Mouse (Mus musculus) large intestine, adult 2 months (tissue): ENCODE data around the gene Tac2. TPM values are rescaled to one million over a fixed set of nuclear protein-coding genes. Genes with fewer than 3 reads are reported as not detected.

Source experiments
- DNase-seq: peaks from one replicate; pipeline ENCODE4 v3.0.0-alpha.2; 2012; ENCODE audit warnings: low read depth, low spot score
- WGBS: fragments of 180-500 bp; shearing (Covaris S2); methylation state at CpG from one replicate; pipeline ENCODE4 v1.1.7; 2018; 5-methylcytosine and 5-hydroxymethylcytosine counted together
- polyA plus RNA-seq: library from polyadenylated mRNA; depleted of rRNA; stranded (reverse); fragments of >200 nt; gene quantifications from 2 replicates; pipeline ENCODE4 v1.2.3, GENCODE M21; 2012; rRNA removed

Tac2 gene
- polyA plus RNA-seq = 0.19 and 0.36 TPM in 2 replicates

DNA sequence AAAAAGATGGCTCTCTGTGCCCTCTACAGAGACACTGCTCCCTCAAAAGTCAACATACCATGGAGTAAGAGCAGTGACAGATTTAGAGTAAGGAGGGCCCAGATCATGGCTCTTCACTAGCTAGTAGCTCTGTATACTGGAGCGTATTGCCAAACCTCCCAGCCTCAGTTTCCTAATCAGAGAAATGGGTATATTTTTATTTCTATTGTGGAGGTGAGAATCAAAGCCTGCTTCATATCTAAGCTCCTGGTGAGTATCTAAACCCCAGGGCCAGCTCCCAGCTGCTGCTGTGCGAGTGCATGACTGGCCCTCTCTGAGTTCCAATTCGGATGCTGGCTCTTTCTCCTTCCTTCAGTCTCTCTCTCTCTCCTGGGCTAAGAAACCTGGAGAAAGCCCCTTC, at the start of gene Tac2:
Tac2 (plus strand) TSS at position 301 of the 400 bp plus-strand sequence.
- WGBS = 89% methylated on average over 3 of the region's 3 CpGs
- DNase-seq = no peak

GRCm38 (mm10) chr10:127674794-127675522, 49.3 kb upstream of the Tac2 start:
- no peak for DNase-seq
- WGBS = 50% methylated on average over 8 of the region's 8 CpGs

DNA sequence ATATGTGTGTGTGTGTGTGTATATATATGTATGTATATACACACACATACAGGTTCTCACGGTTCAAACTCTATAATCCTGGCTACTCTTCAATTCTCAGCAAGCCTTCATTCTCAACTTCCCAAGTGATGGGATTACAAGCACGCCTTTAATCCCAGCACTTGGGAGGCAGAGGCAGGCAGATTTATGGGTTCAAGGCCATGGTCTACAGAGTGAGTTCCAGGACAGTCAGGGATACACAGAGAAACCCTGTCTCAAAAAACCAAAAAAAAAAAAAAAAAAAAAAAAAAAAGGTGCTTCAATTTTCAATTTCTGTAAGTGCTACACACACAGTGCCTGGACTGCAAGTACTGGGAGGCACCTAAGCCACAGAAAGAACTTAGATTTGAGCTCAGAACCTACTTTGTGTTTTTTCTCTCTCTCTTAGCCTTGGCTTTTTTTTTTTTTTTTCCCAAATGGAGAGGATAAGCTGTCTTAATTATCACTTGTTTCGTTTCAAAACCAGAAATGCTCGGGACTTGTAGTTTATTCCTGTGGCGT, 48.3 kb upstream of the Tac2 start:
- WGBS = 35% methylated on average over 5 of the region's 5 CpGs

GRCm38 (mm10) chr10:127676691-127677548, 47.4 kb upstream of the Tac2 start:
- WGBS = under 1% methylated on average over 71 of the region's 71 CpGs
- DNase-seq = peak; percentile 99

More for the DNA sequence above, 48.3 kb upstream of the Tac2 start:
- DNase-seq = no peak

DNA sequence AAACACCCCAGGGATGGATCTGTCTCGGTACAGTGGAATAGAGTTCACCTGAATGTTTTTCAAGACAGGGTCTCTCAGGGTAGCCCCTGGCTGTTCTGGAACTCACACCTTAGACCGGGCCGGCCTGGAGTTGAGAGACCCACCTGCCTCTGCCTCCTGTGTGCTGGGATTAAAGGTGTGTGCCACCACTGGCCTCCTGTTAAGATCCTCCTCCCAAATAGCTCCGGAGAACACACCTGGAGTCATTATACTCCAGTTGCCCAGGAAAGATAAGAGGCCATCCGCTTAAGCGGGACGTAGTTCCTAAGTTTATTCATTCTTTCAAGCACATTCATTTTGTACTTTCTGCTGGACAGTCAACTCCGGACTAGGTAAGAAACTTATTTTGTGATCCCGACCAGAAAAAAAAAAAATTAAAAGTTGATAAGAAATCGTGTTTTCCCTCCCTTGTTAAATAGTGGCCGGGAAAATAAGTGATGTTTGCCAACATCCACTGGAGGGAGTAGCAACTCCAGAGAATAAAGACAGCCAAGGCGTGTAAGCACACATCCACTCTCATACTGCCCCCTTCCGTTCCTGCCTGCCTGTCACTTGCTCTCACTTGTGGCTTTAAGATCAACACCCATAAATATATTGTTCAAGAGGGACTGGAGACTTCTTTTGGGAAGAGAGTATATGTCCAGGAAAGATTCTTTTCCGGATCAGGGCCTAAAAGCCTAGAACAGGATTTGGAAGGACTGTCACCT, 46.5 kb upstream of the Tac2 start:
- WGBS = 3% methylated on average over 14 of the region's 14 CpGs
- DNase-seq = no peak

- WGBS = 94% methylated on average over 1 of the region's 1 CpGs
- DNase-seq = no peak
Observed at GRCm38 (mm10) chr10:127679208-127679607, 45.1 kb upstream of the Tac2 start.

DNA sequence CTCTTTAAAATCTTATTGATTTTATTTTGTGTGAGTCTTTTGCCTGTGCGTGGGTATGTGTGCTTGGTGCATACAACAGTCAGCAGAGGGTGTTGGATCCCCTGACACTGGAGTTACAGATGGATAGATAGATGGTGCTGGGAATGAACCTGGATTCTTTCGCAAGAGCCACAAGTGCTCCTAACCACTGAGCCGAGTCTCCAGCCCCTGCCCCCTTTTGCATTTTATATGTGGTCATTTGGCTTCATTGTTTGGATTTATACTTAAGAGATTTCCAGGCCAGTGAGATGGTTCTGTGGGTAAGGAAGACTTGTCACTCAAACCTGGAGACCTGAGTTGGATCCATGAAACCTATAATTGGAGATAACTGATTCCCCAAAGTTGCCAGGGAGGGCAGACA, 44.4 kb upstream of the Tac2 start:
- 88% methylated on average over 3 of the region's 3 CpGs for WGBS
- no peak for DNase-seq

- no peak for DNase-seq
- WGBS = 83% methylated on average over 6 of the region's 6 CpGs
Observed at GRCm38 (mm10) chr10:127682886-127683285, 41.4 kb upstream of the Tac2 start.

DNA sequence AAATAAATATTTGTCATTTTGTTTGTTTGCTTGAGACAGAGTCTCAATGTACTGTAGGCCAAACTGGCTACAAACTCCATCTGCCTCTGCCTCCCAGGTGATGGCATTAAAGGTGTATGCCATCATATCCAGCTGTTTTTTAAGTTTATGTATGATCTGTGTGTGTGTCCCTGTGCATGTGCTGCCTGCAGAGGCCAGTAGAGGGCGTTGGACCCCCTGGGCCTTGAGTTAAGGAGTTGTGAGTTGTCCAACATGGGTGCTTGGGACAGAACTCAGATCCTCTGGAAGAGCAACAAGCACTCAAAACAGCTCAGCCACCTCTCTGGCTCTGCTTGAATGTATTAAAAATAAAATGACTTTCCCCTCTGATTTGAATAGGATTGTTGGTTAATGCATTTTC, 33.2 kb upstream of the Tac2 start:
- DNase-seq = no peak
- WGBS = 19% methylated on average over 1 of the region's 1 CpGs

GRCm38 (mm10) chr10:127694636-127695035, 29.6 kb upstream of the Tac2 start:
- no peak for DNase-seq
- 32% methylated on average over 2 of the region's 2 CpGs for WGBS

- WGBS = 56% methylated on average over 7 of the region's 7 CpGs
- DNase-seq = no peak
Observed at GRCm38 (mm10) chr10:127695775-127696174, 28.5 kb upstream of the Tac2 start.

GRCm38 (mm10) chr10:127698966-127699365, 25.3 kb upstream of the Tac2 start:
- no peak for DNase-seq
- WGBS = 97% methylated on average over 7 of the region's 7 CpGs

- peak; percentile 59 for DNase-seq
Observed at GRCm38 (mm10) chr10:127703299-127703698, 21.0 kb upstream of the Tac2 start.

DNA sequence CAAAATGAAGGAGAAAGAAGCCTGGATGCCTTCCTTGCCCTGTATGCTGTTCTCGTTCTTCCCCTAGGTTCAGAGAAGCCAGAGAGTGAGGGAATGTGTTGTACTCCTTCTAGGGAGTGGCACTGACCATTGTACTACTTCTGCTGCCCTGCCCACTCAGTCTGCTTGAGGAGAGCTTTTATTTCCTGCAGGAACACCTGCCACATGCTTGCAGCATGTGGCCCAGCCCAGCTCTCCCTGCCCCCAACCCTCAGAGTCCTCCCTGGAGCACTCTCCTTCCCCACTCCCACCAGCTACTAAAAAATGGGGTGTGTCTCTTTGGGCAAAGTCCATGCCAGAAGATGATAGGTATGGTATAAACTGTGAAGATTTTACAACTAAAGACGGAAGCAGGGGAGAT, 20.0 kb upstream of the Tac2 start:
- DNase-seq = peak; percentile 75
- whole genome bisulfite sequencing = 21% methylated on average over 2 of the region's 2 CpGs

More at GRCm38 (mm10) chr10:127703299-127703698, 21.0 kb upstream of the Tac2 start:
- 13% methylated on average over 4 of the region's 4 CpGs for WGBS

DNA sequence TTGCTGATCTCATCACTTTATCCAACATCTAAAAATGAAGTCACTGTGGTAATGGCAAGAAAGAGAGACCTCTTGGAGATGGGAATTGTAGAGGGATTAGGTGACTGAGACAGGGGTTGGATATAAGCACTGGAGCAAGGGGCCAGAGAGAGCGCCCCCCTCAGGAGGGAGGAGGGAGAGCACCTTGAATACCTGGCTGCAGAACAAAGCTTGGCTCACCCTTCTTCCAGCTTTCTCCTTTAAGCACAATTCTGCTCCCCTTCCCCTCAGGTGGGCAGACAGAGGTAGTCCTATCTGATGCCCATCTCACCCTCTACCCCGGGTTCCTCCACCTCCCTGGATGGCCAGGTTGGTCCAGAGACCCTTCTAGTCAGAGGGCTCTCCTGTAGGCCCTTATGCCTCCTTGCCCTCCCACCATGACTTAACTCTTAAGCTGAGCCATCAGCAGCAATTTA, 19.5 kb upstream of the Tac2 start, which contains the start of gene Myo1a:
Myo1a (plus strand) TSS at position 405 of the 455 bp plus-strand sequence.
- DNase-seq = no peak
- 59% methylated on average over 2 of the region's 2 CpGs for WGBS

DNA sequence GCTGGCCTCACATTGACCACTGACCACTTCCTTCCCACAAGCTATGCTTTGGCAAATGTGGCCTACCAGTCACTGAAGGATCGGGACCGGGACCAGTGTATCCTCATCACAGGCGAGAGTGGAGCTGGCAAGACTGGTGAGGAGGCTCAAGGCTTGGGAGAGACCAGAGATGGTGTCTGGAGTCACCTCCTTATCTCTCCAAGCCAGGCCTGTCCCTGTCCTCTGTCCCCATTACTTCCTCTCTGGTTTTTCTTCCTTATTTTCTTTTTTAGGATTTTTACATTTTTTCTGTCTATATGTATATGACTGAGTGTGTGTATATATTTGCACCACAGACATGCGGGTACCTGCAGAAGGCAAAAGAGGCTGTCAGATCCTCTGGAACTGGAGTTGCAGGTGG, 18.5 kb upstream of the Tac2 start:
- no peak for DNase-seq
- WGBS = 91% methylated on average over 4 of the region's 4 CpGs

DNA sequence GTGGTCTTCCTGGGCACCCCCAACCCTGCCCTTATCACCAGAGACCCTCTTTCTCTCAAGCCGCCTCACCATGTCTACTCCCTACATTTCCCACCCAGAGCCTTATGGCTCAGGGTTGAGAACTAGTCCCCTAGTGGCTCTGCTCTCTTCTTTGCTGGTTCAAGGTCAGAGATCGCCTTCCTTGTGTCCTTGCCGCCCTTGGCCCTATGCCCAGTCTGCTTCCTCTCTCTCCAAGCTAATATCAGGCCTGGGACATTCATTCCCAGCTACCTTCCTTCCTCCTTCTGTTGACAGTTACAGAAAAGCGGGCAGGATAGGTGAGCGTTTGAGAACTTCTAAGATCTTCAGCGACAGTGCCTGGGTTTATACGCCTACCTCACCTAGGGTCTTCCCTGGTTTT, 16.6 kb upstream of the Tac2 start:
- 51% methylated on average over 7 of the region's 7 CpGs for WGBS
- DNase-seq = no peak

GRCm38 (mm10) chr10:127708850-127709370, 15.4 kb upstream of the Tac2 start:
- no peak for DNase-seq
- 87% methylated on average over 3 of the region's 3 CpGs for WGBS

DNA sequence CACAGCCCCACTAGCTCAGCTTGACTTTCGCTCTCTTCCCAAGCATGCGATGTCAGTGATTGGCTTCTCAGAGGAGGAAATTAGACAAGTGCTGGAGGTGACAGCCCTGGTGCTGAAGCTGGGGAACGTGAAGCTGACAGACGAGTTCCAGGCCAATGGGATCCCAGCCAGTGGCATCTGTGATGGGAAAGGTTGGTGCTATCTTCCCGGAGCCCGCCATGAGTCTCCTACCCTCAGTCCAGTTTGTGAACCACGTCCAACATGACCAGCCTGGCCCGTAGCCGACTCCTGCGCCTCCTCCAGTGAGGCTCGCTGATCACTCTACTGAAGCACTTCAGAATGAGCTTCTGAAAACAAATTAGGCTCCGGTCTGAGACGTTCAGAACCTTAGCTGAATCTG, 13.9 kb upstream of the Tac2 start:
- DNase-seq = no peak
- WGBS = 87% methylated on average over 13 of the region's 13 CpGs
